Mouse (Mus musculus) forebrain, postnatal 0 days (tissue): ENCODE data around the gene Atp1b3. TPM values are rescaled to one million over a fixed set of nuclear protein-coding genes. Genes with fewer than 3 reads are reported as not detected.
"Not testable (repeated sequence)": the region's sequence is repeated elsewhere in the genome, so short reads cannot be mapped to it uniquely, and the experiment has no call there.

Experiments
- ATAC-seq: fragments of 200-750 bp; cut with Nextera tagmentation; 2 replicates; pipeline ENCODE4 v1.8.0; 2017; ENCODE audit warnings: mild to moderate bottlenecking, moderate library complexity
- DNase-seq: peaks from one replicate; pipeline ENCODE4 v3.0.0-alpha.2; 2015
- H3K27ac ChIP-seq: fragments of 300-500 bp; sonication (generic); 2 replicates; pipeline ENCODE4 v1.5.1; 2014; ENCODE audit warnings: low read depth, mild to moderate bottlenecking, antibody characterized with exemption, low read length, moderate library complexity, mixed read lengths
- H3K27me3 ChIP-seq: fragments of 300-500 bp; sonication (generic); 2 replicates; pipeline ENCODE4 v1.6.1; 2014; ENCODE audit warnings: mild to moderate bottlenecking, low read length, mixed read lengths; ENCODE audit not compliant: insufficient read depth
- H3K36me3 ChIP-seq: fragments of 300-500 bp; sonication (generic); 2 replicates; pipeline ENCODE4 v1.6.1; 2014; ENCODE audit warnings: mild to moderate bottlenecking, moderate library complexity; ENCODE audit not compliant: insufficient read depth
- H3K4me1 ChIP-seq: fragments of 300-500 bp; sonication (generic); 2 replicates; pipeline ENCODE4 v1.6.1; 2014; ENCODE audit warnings: antibody characterized with exemption; ENCODE audit not compliant: insufficient read depth
- H3K4me2 ChIP-seq: fragments of 300-500 bp; sonication (generic); 2 replicates; pipeline ENCODE4 v1.6.1; 2014; ENCODE audit warnings: low read depth, mild to moderate bottlenecking, moderate library complexity
- H3K4me3 ChIP-seq: fragments of 300-500 bp; sonication (generic); 2 replicates; pipeline ENCODE4 v1.5.1; 2014; ENCODE audit warnings: low read depth, low read length, mixed read lengths
- H3K9ac ChIP-seq: fragments of 300-500 bp; sonication (generic); 2 replicates; pipeline ENCODE4 v1.6.1; 2014; ENCODE audit warnings: mild to moderate bottlenecking
- H3K9me3 ChIP-seq: fragments of 300-500 bp; sonication (generic); 2 replicates; pipeline ENCODE4 v1.6.1; 2016; ENCODE audit warnings: low read length
- CTCF ChIP-seq: sonication (generic); IDR thresholded peaks from 2 replicates; pipeline ENCODE4 v1.5.1; 2016; ENCODE audit warnings: antibody characterized with exemption, control low read depth, low read depth
- WGBS: fragments of 180-500 bp; shearing (Covaris S2); extraction: QIAGEN DNeasy Blood & Tissue Kit; methylation state at CpG from one replicate; pipeline ENCODE4 v1.1.7; 2014; 5-methylcytosine and 5-hydroxymethylcytosine counted together
- polyA plus RNA-seq: library from polyadenylated mRNA; unstranded; fragments of >200 nt; fragmentation: Nextera tagmentation; extraction: Ambion mirVana; gene quantifications from 2 replicates; pipeline ENCODE4 v1.2.1, GENCODE M21; 2015
- total RNA-seq: library from RNA; depleted of rRNA; stranded (reverse); fragments of >200 nt; gene quantifications from 2 replicates; pipeline ENCODE4 v1.2.3, GENCODE M21; 2014; rRNA removed

Gene Atp1b3
- total RNA-seq (80.7 and 85.4 TPM in 2 replicates), polyA plus RNA-seq (130 and 167 TPM in 2 replicates)

- Histone ChIP-seq H3K9me3 (no peaks in the 10 kb centered on the region), H3K4me2 (peak within 1 kb of the TSS; percentile 76), H3K4me3 (peak within 1 kb of the TSS; percentile 81), H3K36me3 (no peaks in the 10 kb centered on the region), H3K9ac (peak within 1 kb of the TSS; percentile 82), H3K27me3 (no peaks in the 10 kb centered on the region), H3K27ac (peak within 1 kb of the TSS; percentile 83), H3K4me1 (peaks cover 9% of the 10 kb centered on the region)
- ATAC-seq (peak; percentile 95), DNase-seq (peak; percentile 93)
- 3% methylated on average over 59 of the region's 81 CpGs for WGBS
- TF ChIP-seq CTCF = peak; percentile 24; the same call in 1 of the 2 replicates
Measured at GRCm38 (mm10) chr9:96364141-96364838, at the start of gene Atp1b3. TSS of gene Atp1b3 (minus strand) at chr9:96364442.

- Histone ChIP-seq H3K4me3 (no peak overlapping the region), H3K4me2 (no peak overlapping the region), H3K27ac (no peak overlapping the region), H3K9ac (no peak overlapping the region), H3K36me3 (no peaks in the 10 kb centered on the region), H3K4me1 (no peaks in the 10 kb centered on the region), H3K9me3 (no peaks in the 10 kb centered on the region), H3K27me3 (no peaks in the 10 kb centered on the region)
- DNase-seq (no peak), ATAC-seq (no peak)
- 60% methylated on average over 9 of the region's 9 CpGs for WGBS
- no peak for TF ChIP-seq CTCF
Measured at GRCm38 (mm10) chr9:96412821-96413405, 48.7 kb upstream of the Atp1b3 start.

GRCm38 (mm10) chr9:96404312-96404711, 40.1 kb upstream of the Atp1b3 start:
- Histone ChIP-seq H3K36me3 (no peaks in the 10 kb centered on the region), H3K27ac (no peak overlapping the region), H3K4me2 (no peak overlapping the region), H3K27me3 (no peaks in the 10 kb centered on the region), H3K9me3 (no peaks in the 10 kb centered on the region), H3K4me3 (no peak overlapping the region), H3K9ac (no peak overlapping the region), H3K4me1 (no peaks in the 10 kb centered on the region)
- no peak for TF ChIP-seq CTCF
- no peak for ATAC-seq
- 88% methylated on average over 3 of the region's 3 CpGs for WGBS
- no peak for DNase-seq

- not testable (repeated sequence) for H3K36me3 ChIP-seq, H3K9ac ChIP-seq, H3K9me3 ChIP-seq, H3K4me1 ChIP-seq, H3K27ac ChIP-seq, DNase-seq, H3K4me2 ChIP-seq, ATAC-seq, H3K4me3 ChIP-seq, H3K27me3 ChIP-seq
- WGBS = 96% methylated on average over 3 of the region's 3 CpGs
Measured at GRCm38 (mm10) chr9:96399916-96400315, 35.7 kb upstream of the Atp1b3 start.

- Histone ChIP-seq H3K4me1 (no peaks in the 10 kb centered on the region), H3K9me3 (no peaks in the 10 kb centered on the region), H3K27me3 (no peaks in the 10 kb centered on the region), H3K27ac (no peak overlapping the region), H3K4me3 (no peak overlapping the region), H3K9ac (no peak overlapping the region), H3K36me3 (no peaks in the 10 kb centered on the region), H3K4me2 (no peak overlapping the region)
- ATAC-seq (no peak), DNase-seq (no peak)
- 77% methylated on average over 6 of the region's 6 CpGs for WGBS
- TF ChIP-seq CTCF = no peak
Measured at GRCm38 (mm10) chr9:96399425-96399878, 35.2 kb upstream of the Atp1b3 start.

GRCm38 (mm10) chr9:96398614-96399013, 34.4 kb upstream of the Atp1b3 start:
- WGBS = 26% methylated on average over 4 of the region's 4 CpGs
- no peak overlapping the region for H3K27ac ChIP-seq
- no peaks in the 10 kb centered on the region for H3K4me1 ChIP-seq
- DNase-seq = no peak
- H3K27me3 ChIP-seq = no peaks in the 10 kb centered on the region
- no peak overlapping the region for H3K4me3 ChIP-seq
- no peak for ATAC-seq
- H3K36me3 ChIP-seq = no peaks in the 10 kb centered on the region
- H3K9ac ChIP-seq = no peak overlapping the region
- no peak overlapping the region for H3K4me2 ChIP-seq
- TF ChIP-seq CTCF = no peak
- no peaks in the 10 kb centered on the region for H3K9me3 ChIP-seq

- ATAC-seq (peak; percentile 76), DNase-seq (no peak)
- H3K9ac ChIP-seq = no peak overlapping the region
- no peaks in the 10 kb centered on the region for H3K27me3 ChIP-seq
- H3K4me2 ChIP-seq = no peak overlapping the region
- H3K36me3 ChIP-seq = no peaks in the 10 kb centered on the region
- H3K27ac ChIP-seq = no peak overlapping the region
- no peaks in the 10 kb centered on the region for H3K4me1 ChIP-seq
- 17% methylated on average over 8 of the region's 8 CpGs for WGBS
- no peaks in the 10 kb centered on the region for H3K9me3 ChIP-seq
- H3K4me3 ChIP-seq = no peak overlapping the region
- TF ChIP-seq CTCF = no peak
Measured at GRCm38 (mm10) chr9:96398165-96398564, 33.9 kb upstream of the Atp1b3 start.
